Mouse (Mus musculus) cerebellum, adult 9-11 months (tissue): ENCODE data around the gene Cfap43.
A peak's percentile ranks its signal among the peaks of the same experiment; 100 is the strongest.
"Not testable (repeated sequence)": the region's sequence is repeated elsewhere in the genome, so short reads cannot be mapped to it uniquely, and the experiment has no call there.

Experiments used
- DNase-seq: peaks from one replicate; pipeline ENCODE4 v3.0.0; 2022

The Cfap43 gene

DNA sequence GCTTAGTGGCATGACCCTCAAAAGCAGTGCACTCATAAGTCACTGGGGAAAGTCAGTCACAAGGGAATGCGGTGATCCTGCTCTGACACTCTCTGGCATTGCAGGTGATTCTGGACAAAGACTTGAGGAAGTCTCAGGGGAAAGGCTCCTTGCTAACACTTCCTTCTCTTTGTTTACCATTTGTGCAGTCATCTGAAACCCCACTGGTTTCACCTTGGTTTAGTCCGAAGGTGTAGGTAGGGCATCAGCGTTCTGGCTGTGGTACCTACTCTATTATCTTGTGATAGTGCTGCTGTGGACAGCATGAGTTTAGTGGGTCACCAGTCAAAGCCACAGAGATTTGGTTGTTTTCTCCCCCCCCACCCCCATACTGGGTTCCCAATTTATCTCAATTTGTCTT lies 69.4 kb downstream of the Cfap43 start:
- DNase-seq, result no peak

DNA sequence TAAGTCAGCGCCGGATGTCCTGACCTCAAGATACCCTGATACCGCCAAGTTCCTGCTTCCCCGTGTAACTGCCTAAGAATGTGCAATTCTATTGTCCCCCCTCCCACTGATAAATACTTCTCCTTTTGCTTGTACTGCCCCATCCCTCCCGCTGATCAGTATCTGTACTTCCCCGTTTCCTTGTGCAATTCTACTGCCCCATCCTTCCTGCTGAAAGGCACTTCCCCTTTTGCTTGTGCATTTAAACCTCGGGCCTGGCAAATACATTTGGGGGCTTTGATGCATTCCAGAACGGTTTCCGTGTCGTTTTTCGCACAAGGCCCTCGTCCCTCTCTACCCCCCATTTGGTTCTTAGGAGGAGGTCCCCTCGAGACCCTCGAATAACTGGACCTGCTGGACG lies 77.9 kb downstream of the Cfap43 start:
- not testable (repeated sequence) for DNase-seq

DNA sequence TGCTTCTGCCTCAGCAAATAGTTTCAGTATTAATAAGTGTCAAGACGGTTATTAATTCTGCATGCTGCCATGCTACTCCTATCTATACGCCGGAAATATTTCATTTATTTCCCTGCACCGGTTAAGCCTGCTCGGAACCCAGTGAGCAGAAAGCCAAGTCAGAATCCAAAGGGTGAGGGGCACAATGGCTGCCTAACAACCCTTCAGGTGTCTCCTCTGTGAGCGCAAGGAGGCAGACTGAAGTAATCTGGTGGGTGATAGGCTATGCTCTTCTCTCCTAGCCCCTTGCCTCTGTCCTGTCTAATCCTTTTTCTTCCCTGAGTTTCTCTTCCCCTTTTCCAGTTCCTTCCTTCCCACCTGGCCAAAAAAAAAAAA lies 81.6 kb downstream of the Cfap43 start:
- no peak for DNase-seq

DNA sequence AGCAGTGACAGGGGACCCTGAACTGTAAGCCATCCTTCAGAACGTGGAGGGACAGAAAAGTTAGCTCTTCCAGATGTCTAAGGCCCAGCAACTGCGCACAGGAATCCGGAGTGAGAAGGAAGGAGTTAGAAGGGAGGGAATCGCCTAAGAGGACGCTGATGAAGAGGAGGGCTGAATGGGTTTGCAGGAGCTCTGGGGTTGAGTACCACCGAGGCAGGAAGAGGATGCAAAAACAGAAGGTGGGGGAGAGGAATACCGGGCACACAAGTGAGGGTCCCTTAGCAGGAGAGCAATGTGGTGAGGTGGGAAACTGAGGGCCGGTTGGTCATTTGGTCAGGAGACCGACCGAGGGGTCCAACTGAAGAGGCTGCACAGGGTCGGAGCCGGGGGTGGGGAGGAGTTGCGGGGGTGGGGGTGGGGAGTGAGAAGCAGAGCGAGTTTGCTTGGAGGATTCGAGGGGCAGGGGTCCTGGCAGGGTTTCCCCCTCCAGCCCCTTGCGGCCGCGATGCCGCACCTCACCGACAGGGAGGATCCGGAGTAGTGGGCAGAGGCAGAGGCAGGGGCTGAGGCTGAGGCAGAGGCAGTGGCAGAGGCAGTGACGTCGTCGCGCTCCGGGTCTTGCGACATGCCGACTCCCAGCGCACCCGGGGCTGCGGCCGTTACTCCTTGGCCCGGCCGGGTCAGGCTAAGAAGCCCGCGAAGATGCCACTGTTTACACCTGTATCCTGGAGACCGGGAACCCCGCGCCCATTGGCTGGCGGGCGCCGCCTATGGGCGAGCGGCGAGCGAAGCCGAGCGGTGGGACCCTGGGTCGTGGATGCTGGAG lies 82.2 kb downstream of the Cfap43 start:
- peak; percentile 32 for DNase-seq

GRCm38 (mm10) chr19:47835776-47836175 lies 83.3 kb downstream of the Cfap43 start:
- no peak for DNase-seq

DNA sequence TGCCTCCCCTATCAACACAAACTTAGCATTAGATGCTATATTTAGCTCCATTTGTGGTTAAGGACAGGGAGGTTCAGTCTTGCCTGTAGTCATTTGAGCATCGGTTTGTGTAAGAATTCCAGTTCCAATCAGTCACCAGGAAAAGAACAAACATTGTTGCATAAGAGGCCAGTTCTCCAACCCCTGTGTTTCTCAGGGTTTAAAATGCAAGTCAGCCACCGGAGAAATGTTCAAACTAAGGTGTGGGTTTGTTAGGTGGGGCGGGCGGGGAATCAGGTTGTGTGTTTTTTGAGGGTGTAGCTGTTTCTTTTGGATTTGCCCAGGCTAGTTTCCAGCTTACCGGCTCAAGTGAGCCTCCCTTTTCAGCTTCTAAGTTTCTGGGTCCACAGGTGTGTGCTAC lies 84.5 kb downstream of the Cfap43 start:
- no peak for DNase-seq

DNA sequence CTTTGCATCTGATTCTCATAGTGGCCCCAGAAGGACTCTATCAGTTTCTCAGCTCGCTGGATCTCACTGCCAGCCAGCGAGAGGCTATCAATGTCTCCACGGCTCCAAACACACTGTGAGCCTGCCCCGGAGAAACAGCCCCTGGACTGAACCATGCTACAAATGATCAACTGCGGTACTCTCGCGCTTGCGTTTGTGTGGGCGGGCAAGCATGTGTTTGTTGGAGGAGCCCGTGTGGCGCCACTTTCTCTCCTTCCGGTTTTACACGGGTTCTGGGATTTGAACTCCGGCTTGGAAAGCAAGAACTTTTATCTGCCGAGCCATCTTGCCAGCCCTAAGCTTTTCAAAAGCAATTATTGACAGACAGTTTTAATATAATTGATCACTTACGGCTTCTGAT lies 86.8 kb downstream of the Cfap43 start:
- DNase-seq, result no peak

DNA sequence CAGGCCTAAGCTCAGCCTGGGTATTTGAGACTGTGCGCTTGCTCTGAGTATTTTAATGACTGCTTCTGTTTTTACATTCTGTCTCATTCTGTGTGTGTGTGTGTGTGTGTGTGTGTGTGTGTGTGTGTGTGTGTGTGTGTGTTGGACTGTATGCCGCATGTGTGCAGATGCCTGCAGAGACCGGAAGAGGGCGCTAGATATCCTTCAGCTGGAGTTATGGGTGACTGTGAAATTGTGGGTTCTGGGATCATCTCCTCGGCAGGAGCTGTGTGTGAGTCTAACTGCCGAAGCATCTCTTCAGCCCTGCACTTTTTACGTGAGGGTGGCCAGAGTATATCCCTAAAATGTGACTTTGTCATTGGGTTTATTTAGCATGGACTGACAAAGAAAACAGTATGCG lies 88.0 kb downstream of the Cfap43 start:
- no peak for DNase-seq

GRCm38 (mm10) chr19:47829913-47830450 lies 89.1 kb downstream of the Cfap43 start:
- no peak for DNase-seq

GRCm38 (mm10) chr19:47824026-47824425 lies 95.1 kb downstream of the Cfap43 start:
- no peak for DNase-seq

GRCm38 (mm10) chr19:47822143-47822796 lies 96.8 kb downstream of the Cfap43 start:
- no peak for DNase-seq

DNA sequence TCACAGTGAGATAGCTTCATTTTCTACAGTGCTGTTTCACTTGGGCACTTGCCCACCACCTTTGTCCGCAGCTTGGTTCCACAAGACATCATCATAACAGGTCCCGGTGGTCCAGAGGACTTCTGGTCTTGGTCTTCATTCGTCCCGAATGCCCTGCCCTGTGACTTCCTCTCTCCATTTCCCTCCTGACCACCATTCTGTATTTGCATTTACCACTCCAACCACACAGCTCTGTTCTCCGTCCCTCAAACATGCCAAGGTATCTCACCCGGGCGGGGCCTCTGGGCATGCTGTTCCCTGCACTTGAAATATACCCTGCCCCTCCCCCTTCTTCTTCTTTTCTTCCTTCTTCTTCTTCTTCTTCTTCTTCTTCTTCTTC lies 97.6 kb downstream of the Cfap43 start:
- no peak for DNase-seq

GRCm38 (mm10) chr19:47820832-47821493 lies 98.1 kb downstream of the Cfap43 start:
- DNase-seq, result peak; percentile 58

DNA sequence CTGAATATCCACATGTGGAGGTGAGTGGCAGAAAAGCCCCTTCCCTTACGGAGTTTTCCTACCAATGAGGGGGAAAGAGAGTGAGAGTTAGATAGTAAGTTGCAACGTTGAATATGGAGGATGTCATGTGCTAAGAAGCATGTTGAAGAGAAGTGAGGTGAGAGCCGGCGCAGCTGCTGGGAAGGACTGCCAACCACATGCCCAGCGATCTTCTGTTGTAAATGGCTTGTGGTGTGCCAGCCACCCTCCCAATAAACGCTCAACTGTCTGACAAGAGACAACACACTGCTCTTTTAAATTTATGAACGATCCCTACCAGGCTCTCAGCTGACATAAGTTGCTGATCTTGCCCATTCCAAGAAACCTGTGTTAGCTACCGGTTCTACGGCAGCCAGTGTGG lies 101.4 kb downstream of the Cfap43 start:
- DNase-seq, result no peak

GRCm38 (mm10) chr19:47814721-47815120 lies 104.4 kb downstream of the Cfap43 start:
- DNase-seq, result no peak

DNA sequence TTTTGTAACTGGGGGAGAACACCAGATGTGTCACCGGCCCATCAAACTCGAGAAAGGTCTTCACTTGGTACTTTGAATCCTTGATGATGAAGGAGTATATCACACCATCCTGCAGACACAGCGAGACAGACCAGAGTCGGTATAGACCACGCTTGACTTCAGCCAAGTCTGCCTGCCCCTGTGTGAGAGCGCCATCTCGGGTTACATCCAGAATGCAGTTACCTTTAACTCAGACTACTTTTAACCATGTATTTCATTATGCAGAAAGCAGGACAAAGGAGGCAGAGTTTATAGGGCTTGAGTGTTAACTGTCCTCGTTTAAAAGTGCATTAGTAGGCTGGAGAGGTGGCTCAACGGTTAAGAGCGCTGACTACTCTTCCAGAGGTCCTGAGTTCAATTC lies 107.0 kb downstream of the Cfap43 start:
- DNase-seq, result no peak

GRCm38 (mm10) chr19:47798583-47798982 lies 120.5 kb downstream of the Cfap43 start:
- no peak for DNase-seq

GRCm38 (mm10) chr19:47796699-47797098 lies 122.4 kb downstream of the Cfap43 start:
- no peak for DNase-seq

- DNase-seq, result peak; percentile 37
Observed at GRCm38 (mm10) chr19:47795009-47795728, 123.9 kb downstream of the Cfap43 start.

- DNase-seq, result no peak
Observed at GRCm38 (mm10) chr19:47794331-47794730, 124.8 kb downstream of the Cfap43 start.

GRCm38 (mm10) chr19:47790316-47791020 lies 128.6 kb downstream of the Cfap43 start:
- DNase-seq, result no peak

DNA sequence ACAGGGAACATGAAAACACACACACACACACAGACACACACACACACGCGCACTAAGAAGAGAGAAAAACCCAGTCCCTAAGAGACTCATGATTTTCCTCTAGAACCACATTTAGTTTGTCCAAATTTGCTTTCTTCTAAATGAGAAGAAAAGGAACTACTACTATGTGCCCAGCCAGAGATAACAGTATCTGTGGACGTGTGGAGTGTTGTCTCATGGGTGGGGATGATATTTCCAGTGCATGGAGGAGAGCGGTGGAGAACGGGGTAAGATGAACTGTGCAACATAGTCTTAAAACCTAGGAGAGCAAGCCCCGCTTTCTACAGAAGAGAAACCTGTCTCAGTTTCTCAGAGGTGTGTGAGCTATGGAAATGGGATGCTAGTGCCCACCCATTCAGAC lies 135.2 kb downstream of the Cfap43 start:
- no peak for DNase-seq
